Mouse (Mus musculus) spleen, adult 2 months (tissue): Measurements from ENCODE around the gene Npepps. TPM values are rescaled to one million over a fixed set of nuclear protein-coding genes. Genes with fewer than 3 reads are reported as not detected.
"Not testable (repeated sequence)": the region's sequence is repeated elsewhere in the genome, so short reads cannot be mapped to it uniquely, and the experiment has no call there.

Experiments used
- DNase-seq, 2 experiments: peaks; one replicate each; pipeline versions ENCODE4 v3.0.0 to v3.0.0-alpha.2; 2012 to 2021; ENCODE audit warnings: low spot score in 2 of 2, low read depth in 1 of 2
- H3K27ac ChIP-seq: fragments of 200-500 bp; 2 replicates; pipeline ENCODE4 v1.5.1; 2012; ENCODE audit warnings: low read length, inconsistent platforms; ENCODE audit not compliant: insufficient read depth
- H3K27me3 ChIP-seq: fragments of 200-500 bp; 2 replicates; pipeline ENCODE4 v1.6.1; 2012; ENCODE audit warnings: mild to moderate bottlenecking, moderate library complexity, low read length, inconsistent platforms; ENCODE audit not compliant: control insufficient read depth, insufficient read depth
- H3K36me3 ChIP-seq: fragments of 200-500 bp; 2 replicates; pipeline ENCODE4 v1.6.1; 2012; ENCODE audit warnings: mild to moderate bottlenecking, low read length, inconsistent platforms; ENCODE audit not compliant: control insufficient read depth, insufficient read depth
- H3K4me1 ChIP-seq: fragments of 200-500 bp; 2 replicates; pipeline ENCODE4 v1.6.1; 2011; ENCODE audit warnings: inconsistent platforms; ENCODE audit not compliant: control insufficient read depth, insufficient read depth, insufficient read length
- H3K4me3 ChIP-seq: fragments of 200-500 bp; 2 replicates; pipeline ENCODE4 v1.5.1; 2011; ENCODE audit warnings: mild to moderate bottlenecking, inconsistent platforms; ENCODE audit not compliant: insufficient read depth, insufficient read length; ENCODE audit errors: extremely low read depth
- CTCF ChIP-seq: fragments of 200-500 bp; IDR thresholded peaks from 2 replicates; pipeline ENCODE4 v1.5.1; 2011; ENCODE audit warnings: mild to moderate bottlenecking, inconsistent platforms; ENCODE audit not compliant: insufficient read depth, insufficient read length, insufficient replicate concordance; ENCODE audit errors: extremely low read depth
- POLR2A ChIP-seq: fragments of 200-500 bp; IDR thresholded peaks from 2 replicates; pipeline ENCODE4 v1.6.1; 2011; ENCODE audit warnings: low read depth, low read length, inconsistent platforms
- WGBS: fragments of 180-500 bp; shearing (Covaris S2); methylation state at CpG from one replicate; pipeline ENCODE4 v1.1.7; 2018; 5-methylcytosine and 5-hydroxymethylcytosine counted together
- polyA plus RNA-seq: library from polyadenylated mRNA; depleted of rRNA; stranded (reverse); fragments of >200 nt; gene quantifications from 2 replicates; pipeline ENCODE4 v1.2.3, GENCODE M21; 2012

Gene Npepps
- polyA plus RNA-seq, 1 experiment, result 11.7 TPM

DNA sequence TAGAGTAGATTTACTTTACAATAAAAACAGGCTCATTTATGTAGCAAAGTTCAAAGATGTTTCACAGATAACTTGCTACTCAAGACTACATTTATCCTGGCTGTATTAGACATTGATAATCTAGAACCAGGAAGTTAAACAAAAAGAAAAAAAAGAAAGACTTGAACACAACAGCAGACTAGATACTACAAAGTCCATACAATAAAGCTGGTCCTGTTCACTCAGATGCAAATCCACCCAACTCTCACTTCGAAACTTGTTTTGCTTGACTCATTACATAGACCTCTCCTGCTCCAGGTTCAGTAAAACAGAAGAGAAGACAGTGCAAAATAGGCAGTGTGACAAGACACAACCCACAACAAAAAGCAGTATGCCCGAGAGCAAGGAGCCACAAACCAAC lies 5.1 kb downstream of the Npepps start:
- no peaks in the 10 kb centered on the region for H3K27me3 ChIP-seq
- no peak overlapping the region for H3K4me3 ChIP-seq
- WGBS, result 68% methylated on average over 2 of the region's 2 CpGs
- no peaks in the 10 kb centered on the region for H3K36me3 ChIP-seq
- TF ChIP-seq CTCF (no peak), POLR2A (no peak)
- no peak for DNase-seq
- no peak overlapping the region for H3K27ac ChIP-seq
- H3K4me1 ChIP-seq, result peaks cover 2% of the 10 kb centered on the region; the same call in 1 of the 2 replicates

GRCm38 (mm10) chr11:97274947-97275346 lies 5.5 kb downstream of the Npepps start:
- not testable (repeated sequence) for H3K4me3 ChIP-seq

DNA sequence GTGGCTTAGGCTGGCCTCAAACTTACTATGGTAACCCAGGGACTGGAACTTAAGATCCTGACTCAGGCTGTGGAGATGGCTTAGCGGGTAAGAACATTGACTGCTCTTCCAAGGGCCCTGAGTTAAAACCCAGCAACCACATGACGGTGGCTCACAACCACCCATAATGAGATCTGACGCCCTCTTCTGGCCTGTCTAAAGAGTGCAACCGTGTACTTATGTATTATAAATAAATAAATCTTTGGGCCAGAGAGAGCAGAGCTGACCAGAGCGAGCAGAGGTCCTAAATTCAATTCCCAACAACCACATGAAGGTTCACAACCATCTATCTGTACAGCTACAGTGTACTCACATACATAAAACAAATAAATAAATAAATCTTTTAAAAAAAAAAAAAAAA lies 6.8 kb downstream of the Npepps start:
- Histone ChIP-seq H3K27ac (no peak overlapping the region), H3K4me1 (no peaks in the 10 kb centered on the region), H3K4me3 (no peak overlapping the region), H3K36me3 (no peaks in the 10 kb centered on the region), H3K27me3 (no peaks in the 10 kb centered on the region)
- DNase-seq, result no peak
- TF ChIP-seq CTCF (no peak), POLR2A (no peak)
- 76% methylated on average over 5 of the region's 5 CpGs for WGBS

More at GRCm38 (mm10) chr11:97274947-97275346, 5.5 kb downstream of the Npepps start:
- H3K27me3 ChIP-seq, DNase-seq, H3K4me1 ChIP-seq, H3K27ac ChIP-seq, H3K36me3 ChIP-seq: not testable (repeated sequence)
- 77% methylated on average over 6 of the region's 6 CpGs for WGBS

- no peak overlapping the region for H3K27ac ChIP-seq
- TF ChIP-seq CTCF, result no peak
- no peak for TF ChIP-seq POLR2A
- 93% methylated on average over 4 of the region's 4 CpGs for whole genome bisulfite sequencing
- no peaks in the 10 kb centered on the region for H3K36me3 ChIP-seq
- no peak for DNase-seq
- no peaks in the 10 kb centered on the region for H3K4me1 ChIP-seq
- no peak overlapping the region for H3K4me3 ChIP-seq
- no peaks in the 10 kb centered on the region for H3K27me3 ChIP-seq
Measured at GRCm38 (mm10) chr11:97272835-97273234, 7.6 kb downstream of the Npepps start.

- DNase-seq, H3K4me1 ChIP-seq, H3K36me3 ChIP-seq, H3K27me3 ChIP-seq, H3K4me3 ChIP-seq, H3K27ac ChIP-seq: not testable (repeated sequence)
- 78% methylated on average over 2 of the region's 2 CpGs for WGBS
Measured at GRCm38 (mm10) chr11:97270004-97270403, 10.4 kb downstream of the Npepps start.

DNA sequence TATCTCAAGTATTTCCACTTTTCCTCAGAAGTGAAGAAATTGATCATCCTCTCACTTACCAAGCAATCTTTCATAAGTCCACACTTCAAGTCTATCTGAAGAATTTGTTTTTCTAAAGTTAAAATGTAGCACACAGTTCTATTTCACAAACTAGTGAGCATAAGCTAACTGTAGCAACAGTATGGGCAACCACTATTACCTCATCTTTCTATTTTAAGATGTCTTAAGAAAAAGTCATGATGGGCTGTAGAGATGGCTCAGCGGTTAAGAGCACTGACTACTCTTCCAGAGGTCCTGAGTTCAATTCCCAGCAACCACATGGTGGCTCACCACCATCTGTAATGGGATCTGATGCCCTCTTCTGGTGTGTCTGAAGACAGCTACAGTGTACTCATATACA lies 13.9 kb downstream of the Npepps start:
- not testable (repeated sequence) for H3K27ac ChIP-seq, H3K36me3 ChIP-seq, DNase-seq, H3K4me3 ChIP-seq, H3K4me1 ChIP-seq, H3K27me3 ChIP-seq
- WGBS, result 71% methylated on average over 1 of the region's 1 CpGs

- H3K27ac ChIP-seq, DNase-seq, H3K4me1 ChIP-seq, H3K36me3 ChIP-seq, H3K4me3 ChIP-seq, H3K27me3 ChIP-seq: not testable (repeated sequence)
- 92% methylated on average over 1 of the region's 1 CpGs for WGBS
Measured at GRCm38 (mm10) chr11:97249649-97250048, 30.8 kb downstream of the Npepps start.
